Mouse (Mus musculus) cerebellum, adult 2 months (tissue): ENCODE data around the gene Nfatc4. TPM values are rescaled to one million over a fixed set of nuclear protein-coding genes. Genes with fewer than 3 reads are reported as not detected.

Experiments
- DNase-seq, 2 experiments: peaks; one replicate each; pipeline ENCODE4 v3.0.0; 2021
- H3K27ac ChIP-seq: fragments of 200-500 bp; 2 replicates; pipeline ENCODE4 v1.5.1; 2012; ENCODE audit warnings: low read length, control low read depth, inconsistent platforms; ENCODE audit not compliant: insufficient read depth
- H3K27me3 ChIP-seq: fragments of 200-500 bp; 2 replicates; pipeline ENCODE4 v1.6.1; 2012; ENCODE audit warnings: inconsistent platforms, mild to moderate bottlenecking, low read length, moderate library complexity; ENCODE audit not compliant: control insufficient read depth, insufficient read depth
- H3K4me1 ChIP-seq: fragments of 200-500 bp; 2 replicates; pipeline ENCODE4 v1.6.1; 2011; ENCODE audit warnings: low read length; ENCODE audit not compliant: control insufficient read depth, insufficient read depth
- H3K4me3 ChIP-seq: fragments of 200-500 bp; replicated peaks from 2 replicates; pipeline ENCODE3; 2011; ENCODE audit warnings: mild to moderate bottlenecking, low read depth, low read length, control low read depth; ENCODE audit not compliant: insufficient read depth
- CTCF ChIP-seq: fragments of 200-500 bp; IDR thresholded peaks from 2 replicates; pipeline ENCODE4 v1.5.1; 2011; ENCODE audit warnings: low read depth, mild to moderate bottlenecking, control low read depth, low read length, moderate library complexity, borderline replicate concordance; ENCODE audit not compliant: insufficient read depth
- POLR2A ChIP-seq: fragments of 200-500 bp; IDR thresholded peaks from 2 replicates; pipeline ENCODE4 v1.6.1; 2011; ENCODE audit warnings: low read length, control low read depth, borderline replicate concordance; ENCODE audit not compliant: insufficient read depth
- WGBS: fragments of 180-500 bp; shearing (Covaris S2); methylation state at CpG from one replicate; pipeline ENCODE4 v1.1.7; 2018; 5-methylcytosine and 5-hydroxymethylcytosine counted together
- polyA plus RNA-seq: library from polyadenylated mRNA; depleted of rRNA; stranded (reverse); fragments of >200 nt; gene quantifications from 2 replicates; pipeline ENCODE4 v1.2.3, GENCODE M21; 2012

The Nfatc4 gene
- polyA plus RNA-seq, 1 experiment, result 1.7 TPM

DNA sequence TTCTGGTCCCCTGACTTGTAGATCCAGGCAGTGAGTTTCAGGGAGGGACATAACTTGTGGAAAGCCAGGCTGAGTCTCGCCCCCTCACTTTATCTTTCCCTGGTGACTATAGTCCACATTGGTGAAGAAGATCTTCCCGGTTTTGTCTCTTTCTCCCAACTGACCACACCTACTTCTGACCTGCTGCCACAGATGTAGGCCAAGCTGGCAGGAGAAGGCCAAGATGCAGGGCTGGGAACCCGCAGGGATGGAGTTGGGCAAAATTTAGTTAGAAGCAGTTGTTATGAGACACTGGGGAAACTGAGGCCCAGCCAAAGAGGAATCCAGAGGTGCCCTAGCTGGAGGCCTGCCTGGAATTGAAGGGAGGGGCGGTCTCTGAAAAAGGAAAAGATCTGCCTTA is 10.2 kb downstream of the Nfatc4 start:
- no peaks in the 10 kb centered on the region for H3K27me3 ChIP-seq
- 79% methylated on average over 4 of the region's 4 CpGs for WGBS
- no peak overlapping the region for H3K4me3 ChIP-seq
- H3K4me1 ChIP-seq, result no peaks in the 10 kb centered on the region
- no peak for DNase-seq
- no peak overlapping the region for H3K27ac ChIP-seq
- TF ChIP-seq POLR2A (no peak), CTCF (no peak)

- DNase-seq, result no peak
- no peaks in the 10 kb centered on the region for H3K4me1 ChIP-seq
- 65% methylated on average over 5 of the region's 5 CpGs for WGBS
- no peak overlapping the region for H3K4me3 ChIP-seq
- H3K27me3 ChIP-seq, result no peaks in the 10 kb centered on the region
- H3K27ac ChIP-seq, result no peak overlapping the region
- TF ChIP-seq POLR2A, result no peak
- TF ChIP-seq CTCF, result no peak
Observed at GRCm38 (mm10) chr14:55834808-55835533, 12.0 kb downstream of the Nfatc4 start.

DNA sequence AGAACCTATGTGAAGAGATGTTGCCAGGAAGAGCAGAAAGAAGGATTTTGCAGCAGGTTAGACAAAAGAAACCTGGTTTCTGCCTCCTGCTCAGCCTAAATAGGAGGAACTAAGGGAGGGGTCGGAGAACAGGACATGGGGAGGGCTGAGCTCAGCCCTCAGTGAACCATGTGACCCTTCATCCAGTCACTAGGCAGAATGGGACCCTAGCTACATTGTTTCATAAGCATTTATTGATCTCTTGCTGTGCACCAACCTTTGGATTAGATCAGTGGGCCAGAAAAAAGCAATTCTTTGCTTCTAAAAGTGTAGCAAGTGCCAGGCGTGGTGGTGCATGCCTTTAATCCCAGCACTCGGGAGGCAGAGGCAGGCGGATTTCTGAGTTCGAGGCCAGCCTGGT is 15.4 kb downstream of the Nfatc4 start:
- Histone ChIP-seq H3K27me3 (no peaks in the 10 kb centered on the region), H3K27ac (no peak overlapping the region), H3K4me3 (no peak overlapping the region), H3K4me1 (no peaks in the 10 kb centered on the region)
- DNase-seq, result no peak
- TF ChIP-seq CTCF, result no peak
- TF ChIP-seq POLR2A, result no peak
- 92% methylated on average over 5 of the region's 5 CpGs for WGBS

DNA sequence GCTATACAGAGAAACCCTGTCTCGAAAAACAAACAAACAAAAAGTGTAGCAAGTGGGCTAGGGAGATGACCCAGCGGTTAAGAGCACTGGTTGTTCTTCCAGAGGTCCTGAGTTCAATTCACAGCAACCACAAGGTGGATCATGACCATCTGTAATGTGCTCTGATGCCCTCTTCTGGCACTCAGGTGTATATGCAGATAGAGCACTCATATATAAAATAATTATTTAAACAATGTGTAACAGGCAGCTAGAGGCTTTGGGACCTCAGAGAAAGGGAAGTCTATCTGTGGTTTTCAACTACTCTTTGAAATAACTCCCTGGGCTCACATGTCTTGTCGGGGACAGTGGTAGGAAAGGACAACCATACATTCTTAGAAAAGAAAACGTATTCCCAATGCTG is 15.8 kb downstream of the Nfatc4 start:
- no peak for DNase-seq
- TF ChIP-seq POLR2A, result no peak
- H3K27ac ChIP-seq, result no peak overlapping the region
- WGBS, result 87% methylated on average over 4 of the region's 4 CpGs
- H3K4me1 ChIP-seq, result no peaks in the 10 kb centered on the region
- H3K4me3 ChIP-seq, result no peak overlapping the region
- H3K27me3 ChIP-seq, result no peaks in the 10 kb centered on the region

DNA sequence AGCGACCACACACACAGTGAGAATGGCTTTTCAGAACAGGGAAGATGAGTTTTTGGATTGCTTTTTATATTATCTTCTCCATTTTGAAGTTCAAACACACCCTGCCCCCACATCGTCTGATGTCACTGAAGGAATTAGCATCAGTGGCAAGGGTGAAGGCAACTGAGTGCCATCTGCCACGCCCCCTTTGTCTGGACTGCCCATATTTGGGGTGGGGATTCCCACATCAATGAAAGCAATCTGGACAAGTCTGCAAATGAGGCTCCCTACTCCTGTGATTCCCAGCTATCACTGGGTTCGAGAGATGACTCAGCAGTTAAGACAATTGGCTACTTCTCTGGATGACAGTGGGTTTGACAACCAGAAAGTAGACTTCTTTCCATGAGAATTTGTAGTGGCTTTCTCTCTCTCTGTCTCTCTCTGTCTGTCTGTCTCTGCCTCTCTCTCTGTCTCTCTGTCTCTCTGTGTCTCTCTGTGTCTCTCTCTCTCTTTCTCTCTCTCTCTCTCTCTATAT is 18.0 kb downstream of the Nfatc4 start:
- Histone ChIP-seq H3K27me3 (no peaks in the 10 kb centered on the region), H3K27ac (no peak overlapping the region), H3K4me3 (no peak overlapping the region), H3K4me1 (no peaks in the 10 kb centered on the region)
- DNase-seq, result no peak
- WGBS, result 57% methylated on average over 4 of the region's 4 CpGs
- TF ChIP-seq POLR2A, result no peak
- TF ChIP-seq CTCF, result no peak

DNA sequence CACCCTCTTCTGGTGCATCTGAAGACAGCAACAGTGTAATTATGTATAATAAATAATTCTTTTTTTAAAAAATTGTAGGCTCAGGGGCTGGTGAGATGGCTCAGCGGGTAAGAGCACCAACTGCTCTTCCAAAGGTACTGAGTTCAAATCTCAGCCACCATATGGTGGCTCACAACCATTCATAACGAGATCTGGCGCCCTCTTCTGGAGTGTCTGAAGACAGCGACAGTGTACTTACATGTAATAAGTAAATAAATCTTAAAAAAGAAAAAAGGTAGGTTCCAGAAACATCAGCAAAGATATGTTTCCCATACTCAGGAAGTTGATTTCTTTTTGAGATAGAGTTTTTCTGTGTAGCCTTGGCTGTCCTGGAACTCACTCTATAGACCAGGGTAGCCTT is 19.9 kb downstream of the Nfatc4 start:
- TF ChIP-seq POLR2A (no peak), CTCF (no peak)
- H3K4me3 ChIP-seq, result no peak overlapping the region
- no peaks in the 10 kb centered on the region for H3K27me3 ChIP-seq
- no peaks in the 10 kb centered on the region for H3K4me1 ChIP-seq
- no peak overlapping the region for H3K27ac ChIP-seq
- no peak for DNase-seq
- WGBS, result 84% methylated on average over 4 of the region's 4 CpGs

- Histone ChIP-seq H3K27me3 (no peaks in the 10 kb centered on the region), H3K27ac (no peak overlapping the region), H3K4me1 (no peaks in the 10 kb centered on the region), H3K4me3 (no peak overlapping the region)
- WGBS, result 78% methylated on average over 9 of the region's 9 CpGs
- no peak for DNase-seq
- TF ChIP-seq CTCF (no peak), POLR2A (no peak)
Observed at GRCm38 (mm10) chr14:55845506-55846294, 22.8 kb downstream of the Nfatc4 start.

- Histone ChIP-seq H3K27ac (no peak overlapping the region), H3K4me1 (no peaks in the 10 kb centered on the region; the same call in 1 of the 2 replicates), H3K4me3 (no peak overlapping the region), H3K27me3 (no peaks in the 10 kb centered on the region)
- no peak for DNase-seq
- WGBS, result 84% methylated on average over 6 of the region's 6 CpGs
- no peak for TF ChIP-seq CTCF
- TF ChIP-seq POLR2A, result no peak
Observed at GRCm38 (mm10) chr14:55850885-55851284, 27.9 kb downstream of the Nfatc4 start.
